Mouse (Mus musculus) lung, postnatal 4 days (tissue): Measurements from ENCODE around the gene Mtmr3.
"Not testable (repeated sequence)": the region's sequence is repeated elsewhere in the genome, so short reads cannot be mapped to it uniquely, and the experiment has no call there.

Source experiments
- DNase-seq, 2 experiments: peaks; one replicate each; pipeline ENCODE4 v3.0.0; 2021

The Mtmr3 gene

DNA sequence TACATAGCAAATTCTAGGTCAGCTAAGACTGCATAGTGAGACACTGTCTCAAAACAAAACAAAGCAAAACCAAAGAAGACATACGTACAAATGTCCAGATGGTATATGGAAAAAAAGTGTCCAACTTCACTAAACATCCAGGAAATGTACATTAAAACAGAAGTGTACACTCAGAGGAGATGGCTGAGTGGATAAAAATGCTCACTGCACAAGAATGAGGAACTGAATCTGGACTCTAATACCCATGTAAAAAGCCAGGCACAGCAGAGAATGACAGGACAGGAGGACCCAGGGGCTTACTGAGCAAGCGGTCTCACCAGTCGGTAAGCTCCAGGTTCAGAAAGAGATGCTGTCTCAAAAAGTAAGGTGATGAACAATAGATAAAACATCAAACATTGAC, 5.3 kb upstream of the Mtmr3 start:
- no peak for DNase-seq

DNA sequence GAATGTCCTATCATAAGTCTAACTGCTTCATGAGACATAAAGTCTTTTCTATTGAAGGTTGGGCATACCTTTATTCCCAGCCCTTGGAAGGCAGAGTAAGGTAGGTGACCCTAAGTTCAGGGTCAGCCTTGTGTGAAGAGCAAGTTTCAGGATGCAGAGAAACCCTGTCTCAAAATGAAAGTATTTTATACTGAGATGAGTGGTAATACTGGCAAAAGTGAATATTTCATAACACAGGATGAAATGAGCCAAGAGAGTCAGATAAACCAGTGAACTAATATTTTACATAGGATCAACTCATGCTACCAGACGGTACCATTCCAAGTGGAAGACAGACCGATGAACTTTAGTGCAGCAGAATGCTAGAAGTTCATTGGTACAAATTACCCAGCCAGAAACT, 3.7 kb upstream of the Mtmr3 start:
- no peak for DNase-seq

DNA sequence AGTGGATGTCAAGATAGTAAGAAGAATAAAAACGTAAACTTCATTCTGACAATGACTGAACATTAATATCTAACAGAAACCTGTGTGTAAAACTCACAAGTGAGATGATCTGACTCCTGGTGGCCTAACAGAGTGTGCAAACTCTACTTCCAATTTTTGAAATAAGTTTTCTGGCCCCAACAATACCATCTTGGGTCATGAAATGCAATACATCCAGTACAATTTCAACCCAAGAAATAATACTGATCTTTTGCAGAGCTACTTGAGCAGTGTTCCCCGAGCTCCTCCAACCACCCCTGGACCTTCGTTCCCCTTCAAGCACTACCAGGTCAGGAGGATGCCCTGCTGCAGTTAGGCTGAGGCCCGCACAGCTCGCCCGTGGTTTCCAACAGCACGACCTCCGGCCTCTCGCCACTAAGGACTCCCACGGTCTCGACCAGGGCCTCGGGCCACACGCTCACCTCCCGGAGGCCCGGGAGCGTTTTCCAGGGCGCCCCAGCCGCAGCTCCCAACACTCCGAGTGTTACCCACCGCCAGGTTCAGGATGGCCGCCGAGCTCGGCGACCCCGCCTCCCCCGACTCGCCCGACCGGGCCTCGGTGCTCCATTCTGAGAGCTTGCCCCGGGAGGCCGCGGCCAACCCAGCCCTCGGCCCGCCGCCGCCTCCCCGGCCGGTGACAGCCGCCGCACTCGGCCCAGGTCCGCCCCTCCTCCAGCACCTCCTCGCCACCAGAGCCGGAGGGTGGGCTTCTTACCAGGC, 635 bp downstream of the Mtmr3 start:
- no peak for DNase-seq

DNA sequence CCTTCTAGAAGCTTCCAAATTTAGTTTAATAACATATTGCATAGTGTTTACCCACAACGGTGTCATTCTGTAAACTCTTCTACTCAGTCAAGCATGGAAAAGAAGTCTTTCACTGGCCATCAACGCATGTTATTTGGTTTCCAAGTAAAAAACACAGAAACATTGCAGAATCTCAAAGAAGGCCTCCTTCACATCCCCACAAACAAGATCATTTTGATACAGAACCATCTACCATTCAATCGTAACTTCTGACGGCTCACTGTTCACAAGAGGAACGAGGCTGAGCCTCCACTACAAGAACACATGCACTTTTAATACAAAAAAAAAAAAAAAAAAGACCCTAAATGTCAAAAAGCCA, 1.2 kb downstream of the Mtmr3 start:
- no peak for DNase-seq

DNA sequence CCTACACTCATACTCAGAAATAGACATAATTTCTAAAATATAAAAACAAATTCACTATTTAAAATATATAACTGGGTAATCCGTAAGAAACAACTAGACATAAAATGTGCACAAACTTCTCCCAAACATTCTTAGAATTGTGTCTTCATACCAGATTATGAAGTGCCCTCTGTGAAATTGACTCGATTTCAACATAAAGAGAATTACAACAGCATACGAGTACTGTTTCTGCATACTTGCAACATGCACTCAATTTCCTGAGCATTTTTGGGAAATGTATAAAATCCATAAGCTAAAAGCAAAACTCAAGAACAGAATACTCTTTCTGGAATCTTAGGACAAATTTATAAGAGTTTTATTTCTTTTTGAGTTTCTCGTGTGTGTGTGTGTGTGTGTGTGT, 2.9 kb downstream of the Mtmr3 start:
- no peak for DNase-seq

DNA sequence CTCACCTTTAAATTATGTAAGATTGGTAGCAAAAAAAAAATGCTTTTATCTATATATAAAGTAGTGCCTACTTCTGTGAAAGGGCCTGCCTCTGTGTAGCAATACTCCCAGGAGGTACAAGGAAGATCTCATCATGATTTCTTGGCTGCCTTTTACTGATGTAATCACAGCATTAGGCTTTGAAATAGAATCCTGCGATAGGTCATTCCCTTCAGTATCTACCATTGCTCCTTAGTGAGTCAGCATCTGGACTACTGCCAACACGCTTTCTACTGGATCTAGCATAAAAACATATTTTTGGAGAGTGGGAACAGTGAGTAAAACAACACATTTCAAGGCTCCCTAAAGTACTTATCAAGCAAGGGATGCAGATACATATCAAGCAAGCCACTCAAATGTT, 16.0 kb downstream of the Mtmr3 start:
- DNase-seq, result peak in 1 of 2 experiments; percentile 32

DNA sequence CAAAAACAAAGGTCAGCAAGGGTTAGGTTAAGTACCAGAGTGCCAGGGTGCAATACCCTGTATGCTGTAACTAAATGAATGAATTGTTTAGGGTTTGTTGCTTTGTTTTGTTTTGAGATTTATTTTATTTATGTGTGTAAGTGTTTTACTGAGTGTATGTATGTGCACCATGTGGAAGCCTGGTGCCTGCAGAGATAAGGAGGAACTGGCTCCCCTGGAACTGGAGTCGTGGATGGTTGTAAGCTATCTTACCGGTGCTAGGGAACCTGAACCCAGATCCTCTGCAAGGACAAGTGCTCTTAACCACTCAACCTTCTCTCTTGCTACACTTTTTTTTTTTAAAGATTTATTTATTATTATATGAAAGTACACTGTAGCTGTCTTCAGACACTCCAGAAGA, 17.6 kb downstream of the Mtmr3 start:
- no peak for DNase-seq

DNA sequence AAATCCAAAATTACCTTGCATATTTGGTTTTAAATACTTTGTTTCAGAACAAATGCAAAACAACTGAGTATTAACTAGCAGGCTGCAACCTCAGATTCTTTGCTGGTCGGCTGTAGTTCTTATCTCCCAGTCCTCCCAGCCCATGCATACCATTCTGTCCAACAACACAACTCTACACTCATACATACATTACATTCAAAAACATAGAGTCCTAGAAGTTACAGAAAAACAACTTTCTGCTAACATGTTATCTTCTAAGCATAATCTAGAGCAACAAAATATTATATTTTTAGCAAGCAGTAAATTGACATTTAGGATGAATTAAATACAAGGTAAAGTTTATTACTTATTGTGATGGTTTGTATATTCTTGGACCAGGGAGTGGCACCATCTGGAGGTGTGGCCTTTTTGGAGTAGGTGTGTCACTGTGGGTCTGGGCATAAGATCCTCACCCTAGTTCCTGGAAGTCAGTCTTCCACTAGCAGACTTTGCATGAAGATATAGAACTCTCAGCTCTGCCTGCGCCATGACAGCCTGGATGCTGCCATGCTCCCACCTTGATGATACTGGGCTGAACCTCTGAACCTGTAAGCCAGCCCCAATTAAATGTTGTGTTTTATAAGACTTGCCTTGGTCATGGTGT, 18.5 kb downstream of the Mtmr3 start:
- not testable (repeated sequence) for DNase-seq

DNA sequence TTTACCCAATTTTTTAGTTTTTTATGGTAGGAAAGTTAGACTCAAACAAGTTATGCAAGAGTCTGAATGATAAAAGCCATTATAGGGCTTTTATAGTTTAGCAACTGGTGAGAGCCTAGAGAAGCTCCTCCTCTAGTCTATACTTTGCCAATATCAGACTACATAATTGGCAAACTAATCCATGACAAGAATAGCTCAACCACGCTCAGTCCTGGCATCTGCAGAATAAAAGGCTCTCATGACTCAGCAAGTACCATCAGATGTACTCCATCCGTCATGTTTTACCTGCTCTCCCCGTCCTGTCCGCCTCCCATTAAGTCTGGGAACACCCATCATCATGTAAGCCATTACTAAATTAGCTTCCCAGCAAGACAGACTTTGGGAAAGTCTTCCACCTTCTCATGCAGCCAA, 23.2 kb downstream of the Mtmr3 start:
- DNase-seq, result no peak

DNA sequence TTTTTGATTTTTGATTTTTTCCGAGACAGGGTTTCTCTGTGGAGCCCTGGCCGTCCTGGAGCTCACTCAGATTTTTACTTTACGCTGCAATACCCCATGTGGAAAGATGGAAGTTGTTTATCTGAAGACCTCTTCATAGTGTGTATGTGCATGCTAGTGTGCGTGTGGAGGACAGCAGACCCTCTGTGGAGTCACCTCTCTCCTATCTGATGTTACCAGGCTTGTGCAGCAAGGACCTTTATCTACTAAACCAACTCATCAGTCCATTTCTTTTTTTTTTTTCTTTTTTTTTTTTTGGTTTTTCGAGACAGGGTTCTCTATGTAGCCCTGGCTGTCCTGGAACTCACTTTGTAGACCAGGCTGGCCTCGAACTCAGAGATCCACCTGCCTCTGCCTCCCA, 28.3 kb downstream of the Mtmr3 start:
- DNase-seq, result no peak

DNA sequence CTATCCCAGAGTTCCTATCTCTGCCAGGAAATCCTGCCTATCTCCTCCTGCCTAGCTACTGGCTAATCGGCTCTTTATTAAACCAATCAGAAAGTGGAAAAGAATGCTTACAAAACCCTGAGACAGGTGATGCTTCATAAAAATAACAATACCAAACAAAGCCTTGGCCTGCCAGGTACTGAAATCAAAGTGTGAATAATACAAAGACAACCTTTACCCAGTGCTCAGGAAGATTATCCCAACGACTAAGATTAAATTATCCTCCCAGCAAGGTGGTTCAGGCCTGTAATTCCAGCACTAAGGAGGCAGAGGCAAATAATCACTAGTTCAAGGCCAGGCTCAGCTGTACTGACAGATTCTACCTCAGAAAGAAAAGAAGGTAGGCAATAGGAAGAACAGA, 29.1 kb downstream of the Mtmr3 start:
- DNase-seq, result no peak

DNA sequence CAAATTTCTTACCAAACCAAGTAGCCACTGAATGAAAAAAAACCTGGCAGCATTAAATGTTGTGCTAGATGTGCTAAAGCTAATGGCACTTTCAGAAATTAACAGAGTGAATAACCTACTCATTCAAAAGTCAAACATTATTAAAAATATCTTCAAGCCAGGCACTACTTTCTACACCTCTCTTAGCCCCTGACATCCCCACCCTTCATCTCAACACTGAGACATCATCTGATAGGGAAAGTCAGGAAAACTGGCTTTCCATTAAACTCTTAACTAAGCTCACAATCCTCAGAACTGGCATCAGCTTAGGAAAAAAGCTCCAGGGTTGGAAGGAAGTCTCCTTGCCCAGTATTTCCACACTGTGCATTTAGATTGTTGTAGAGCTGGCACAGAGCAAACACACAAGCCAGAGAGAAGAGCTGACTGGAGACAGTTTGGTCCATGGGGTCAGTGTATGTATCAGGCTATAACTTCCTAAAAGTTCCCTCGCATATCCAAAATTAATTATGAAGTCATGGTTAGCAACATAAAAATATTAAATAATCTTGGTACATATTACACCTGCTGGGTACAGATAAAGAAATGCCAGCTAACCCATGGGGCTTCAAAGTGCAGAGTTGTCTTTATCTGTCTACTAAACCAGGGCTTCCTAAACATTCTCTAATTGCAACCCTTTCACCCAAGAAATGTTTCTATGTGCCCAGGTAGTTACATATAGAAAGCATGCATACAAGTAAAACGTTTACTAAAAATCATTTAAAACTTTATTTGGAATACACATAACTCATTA, 41.2 kb downstream of the Mtmr3 start:
- DNase-seq, result no peak

DNA sequence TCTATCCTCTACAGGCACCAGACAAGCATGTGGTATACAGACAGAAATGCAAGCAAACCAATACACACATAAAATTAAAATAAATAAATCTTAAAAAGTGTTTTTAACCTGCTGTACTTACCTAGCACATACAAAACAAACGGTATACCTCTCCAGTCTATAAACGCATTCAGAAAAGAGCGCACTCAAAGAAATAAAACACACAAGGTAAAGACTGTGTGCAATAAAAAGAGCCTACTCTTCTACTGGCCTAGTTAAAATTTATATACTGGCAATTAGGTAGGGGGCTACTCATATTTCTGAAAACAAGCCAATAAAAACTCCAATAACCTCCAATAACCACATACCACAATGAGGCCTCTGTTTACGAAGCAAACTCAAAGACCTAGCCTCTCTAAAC, 47.1 kb downstream of the Mtmr3 start:
- no peak for DNase-seq

DNA sequence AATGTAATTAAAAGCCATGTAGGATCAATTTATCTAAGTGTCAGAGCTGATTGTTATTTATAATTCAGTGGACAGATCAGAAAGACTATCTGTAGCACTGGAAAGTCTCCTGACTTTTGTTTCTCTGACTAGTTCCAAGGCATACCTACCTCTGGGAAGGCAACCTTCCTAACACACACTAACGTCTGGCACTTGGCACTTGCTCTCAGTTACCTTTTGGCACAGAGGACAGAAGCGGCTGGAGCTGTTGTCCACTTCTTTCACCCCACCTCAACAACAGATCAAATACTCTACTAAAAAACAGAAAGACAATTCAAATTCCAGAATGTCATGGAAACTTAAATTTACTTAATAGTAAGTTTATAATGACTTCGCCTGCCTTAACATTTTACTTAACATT, 48.7 kb downstream of the Mtmr3 start:
- DNase-seq, result no peak

DNA sequence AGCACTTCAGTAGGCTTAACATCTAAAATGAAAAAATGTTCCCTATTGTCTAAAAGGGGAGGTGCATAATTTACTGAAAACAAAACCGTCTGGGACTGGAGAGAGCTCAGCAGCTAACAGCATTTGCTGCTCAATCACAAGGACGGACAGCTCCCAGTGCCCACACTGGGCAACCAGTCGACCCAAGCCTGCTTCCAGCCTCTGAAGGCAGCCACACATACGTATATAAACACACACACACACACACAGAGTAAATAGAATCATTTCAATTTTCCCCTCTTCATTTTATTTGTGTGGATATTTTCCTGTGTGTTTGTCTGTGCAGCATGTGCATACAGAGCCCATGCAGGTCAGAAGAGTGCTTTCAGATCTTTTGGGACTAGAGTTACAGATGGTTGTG, 49.3 kb downstream of the Mtmr3 start:
- DNase-seq, result no peak

DNA sequence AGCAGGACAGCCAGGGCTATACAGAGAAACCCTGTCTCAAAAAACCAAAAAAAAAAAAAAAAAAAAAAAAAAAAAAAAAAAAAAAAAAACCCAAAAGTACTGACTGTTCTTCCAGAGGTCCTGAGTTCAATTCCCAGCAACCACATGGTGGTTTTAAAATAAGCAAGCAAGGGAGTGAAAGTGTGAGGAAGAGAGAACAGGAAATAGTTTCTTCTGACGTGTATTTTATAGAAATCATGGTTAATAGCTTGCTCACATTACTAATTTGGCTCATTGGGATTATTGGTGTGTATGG, 50.1 kb downstream of the Mtmr3 start:
- not testable (repeated sequence) for DNase-seq

DNA sequence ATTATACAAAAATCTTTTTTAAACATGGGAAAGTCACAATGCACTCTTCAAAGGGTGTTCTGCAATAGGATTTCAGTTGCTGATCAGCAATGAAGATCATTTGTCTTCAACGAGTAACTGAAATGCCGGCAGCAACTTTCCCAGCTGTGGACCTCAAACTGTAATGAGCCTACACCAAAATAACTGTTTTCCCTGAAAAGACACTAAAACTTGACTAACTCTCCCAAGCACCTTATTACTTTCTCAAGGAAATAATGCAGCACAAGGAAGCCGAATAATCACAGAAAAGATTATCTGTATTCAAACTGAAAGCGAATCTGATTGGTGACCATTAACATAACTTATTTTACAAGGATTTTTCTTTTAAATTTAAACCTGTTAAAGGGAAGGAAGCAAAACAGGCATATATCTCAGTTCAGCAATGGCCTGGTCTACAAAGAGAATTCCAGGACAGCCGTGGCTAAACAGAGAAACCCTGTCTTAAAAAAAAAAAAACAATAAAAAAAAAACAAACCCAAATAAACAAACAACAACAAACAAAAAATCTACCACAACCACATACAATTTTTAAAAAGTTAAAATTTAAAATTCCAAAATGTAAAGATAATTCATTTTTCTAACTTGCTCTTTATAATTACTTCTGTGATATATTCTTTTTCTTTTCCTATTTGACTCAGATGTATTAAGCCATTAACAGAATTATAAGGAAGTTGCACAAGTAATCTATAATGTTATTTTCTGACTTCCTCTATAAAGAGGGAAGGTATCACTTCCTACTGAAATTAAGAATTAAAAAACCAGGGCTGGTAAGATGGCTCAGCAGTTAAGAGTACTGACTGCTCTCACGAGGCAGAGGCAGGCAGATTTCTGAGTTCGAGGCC, 50.7 kb downstream of the Mtmr3 start:
- no peak for DNase-seq

DNA sequence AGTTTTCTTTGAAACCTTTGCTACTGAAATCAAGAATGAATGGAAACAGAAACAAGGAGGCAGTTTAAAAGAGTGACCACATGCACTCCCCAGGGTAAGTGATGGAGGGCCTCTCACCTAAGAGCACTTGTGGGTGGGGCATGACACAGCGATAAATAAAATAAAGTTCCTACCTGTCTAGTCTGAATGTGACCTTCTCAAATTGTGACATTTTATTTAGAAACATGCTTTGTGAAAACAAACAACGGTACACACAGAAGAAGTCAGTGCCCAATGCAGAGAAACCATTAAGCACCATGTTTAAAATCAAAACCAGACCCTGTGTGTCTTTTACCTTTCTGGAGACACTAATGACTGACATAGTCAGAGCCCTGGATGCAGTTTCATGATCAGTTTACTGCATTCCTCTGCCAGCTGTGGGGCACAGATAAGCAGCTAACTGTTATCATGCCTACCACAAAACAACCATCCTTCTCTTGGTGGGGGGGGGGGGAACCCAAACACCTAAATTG, 51.6 kb downstream of the Mtmr3 start:
- DNase-seq, result no peak

DNA sequence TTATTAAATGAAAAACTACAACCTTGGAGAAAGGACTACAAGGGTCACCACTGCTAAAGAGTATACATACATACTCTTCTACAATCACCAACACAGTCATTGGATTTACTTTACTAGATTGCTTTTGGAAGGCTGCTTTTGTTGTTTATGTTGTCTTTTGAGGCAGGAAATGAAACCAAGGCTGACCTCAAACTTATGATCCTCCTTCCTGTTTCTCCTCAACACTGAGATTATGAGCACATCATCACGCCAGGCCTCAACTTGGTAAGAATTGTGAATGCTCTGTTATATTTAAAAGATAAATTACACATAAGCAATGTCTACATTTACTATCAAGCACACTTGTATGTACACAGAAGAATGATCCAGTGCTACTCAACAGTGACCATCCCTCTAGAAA, 58.0 kb downstream of the Mtmr3 start:
- DNase-seq, result no peak

DNA sequence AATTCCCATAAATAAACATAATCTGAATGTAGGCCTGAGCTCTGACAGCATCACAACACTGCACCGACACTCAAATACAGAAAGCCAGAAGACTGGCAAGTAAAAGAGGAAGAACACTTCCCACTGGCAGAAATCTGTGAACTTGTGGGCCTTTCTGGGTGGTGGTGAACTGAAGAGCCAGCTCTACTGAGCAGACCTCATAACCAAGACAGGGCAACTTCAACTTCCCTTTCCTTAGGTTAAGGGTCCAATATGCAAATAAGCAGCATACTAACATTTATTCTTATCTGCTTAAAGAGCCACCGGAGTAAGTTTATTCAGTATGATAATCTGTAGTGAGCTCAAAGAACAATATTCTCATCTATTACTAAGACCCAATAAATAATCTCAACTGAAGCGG, 67.5 kb downstream of the Mtmr3 start:
- DNase-seq, result no peak

DNA sequence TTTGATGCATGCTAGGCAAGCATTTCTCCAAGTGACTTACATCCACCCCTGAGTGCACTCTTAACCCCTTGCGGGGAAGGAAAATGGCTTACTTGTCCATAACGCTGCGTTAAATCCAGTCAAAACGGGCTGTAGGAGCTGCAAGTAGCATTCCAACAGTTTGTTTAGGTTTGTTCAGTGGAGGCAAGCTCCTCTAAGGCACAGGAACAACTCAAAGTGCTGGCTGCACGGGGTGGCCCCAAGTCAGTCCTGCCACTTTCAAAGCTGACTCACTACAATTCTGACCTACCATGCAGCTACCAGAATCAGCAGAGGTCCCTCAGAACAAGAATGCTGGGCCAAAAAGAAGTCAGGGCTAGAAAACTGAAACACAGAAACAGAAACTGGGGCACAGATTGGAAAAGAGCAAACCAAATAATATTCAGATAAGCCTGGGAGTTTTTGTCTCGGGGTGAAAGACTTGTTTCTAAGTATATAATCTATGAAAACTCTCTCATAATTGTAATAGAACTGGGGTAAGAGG, 72.5 kb downstream of the Mtmr3 start:
- no peak for DNase-seq

DNA sequence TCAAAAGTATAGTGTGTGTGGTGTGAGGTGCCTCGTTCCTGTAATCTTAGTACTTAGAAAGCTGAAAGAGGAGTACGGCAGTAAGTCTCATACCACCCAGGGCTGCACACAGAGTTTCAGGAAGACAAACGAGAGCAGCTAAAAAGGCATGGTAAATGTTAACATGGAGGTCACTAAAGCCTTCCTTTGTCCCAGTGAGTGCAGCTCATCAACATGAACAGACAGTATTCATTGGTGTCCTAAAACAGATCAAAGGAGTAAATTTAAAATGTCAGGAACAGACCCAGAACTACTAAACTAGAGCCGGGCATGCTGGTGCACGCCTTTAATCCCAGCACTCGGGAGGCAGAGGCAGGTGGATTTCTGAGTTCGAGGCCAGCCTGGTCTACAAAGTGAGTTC, 75.7 kb downstream of the Mtmr3 start:
- DNase-seq, result no peak

DNA sequence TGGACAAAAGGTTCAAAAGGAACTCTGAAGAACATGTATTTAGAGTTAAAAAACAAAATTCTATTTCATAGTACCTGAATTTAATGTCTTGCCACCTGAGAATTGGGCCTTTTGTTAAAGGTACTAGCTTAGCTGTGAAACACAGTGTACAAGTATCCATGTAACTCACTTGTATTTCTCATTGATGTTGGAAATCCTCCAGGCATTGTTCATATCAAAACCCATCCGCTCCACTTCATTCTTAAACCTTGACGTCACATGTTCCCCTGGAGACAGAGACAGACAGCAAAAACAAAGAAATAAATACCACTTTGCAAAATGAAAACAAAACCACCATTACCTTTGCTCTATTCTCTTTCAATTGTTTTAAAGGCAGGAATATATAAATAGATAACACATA, 87.2 kb downstream of the Mtmr3 start:
- DNase-seq, result no peak
